Mouse (Mus musculus) heart, embryonic 13.5 days (tissue): ENCODE data around the gene Rasl10b. TPM values are rescaled to one million over a fixed set of nuclear protein-coding genes. Genes with fewer than 3 reads are reported as not detected.

ENCODE experiments used
- ATAC-seq: fragments of 200-750 bp; cut with Nextera tagmentation; 2 replicates; pipeline ENCODE4 v1.8.0; 2017; ENCODE audit warnings: moderate TSS enrichment; ENCODE audit not compliant: insufficient number of reproducible peaks, low FRiP score, low TSS enrichment; ENCODE audit errors: extremely low read depth
- H3K27ac ChIP-seq: fragments of 300-500 bp; sonication (generic); replicated peaks from 2 replicates; pipeline ENCODE4 v1.5.1; 2015; ENCODE audit warnings: moderate library complexity, mild to moderate bottlenecking, inconsistent platforms
- H3K27me3 ChIP-seq: fragments of 300-500 bp; sonication (generic); replicated peaks from 2 replicates; pipeline ENCODE4 v1.6.1; 2015; ENCODE audit warnings: mild to moderate bottlenecking, inconsistent platforms
- H3K36me3 ChIP-seq: fragments of 300-500 bp; sonication (generic); 2 replicates; pipeline ENCODE4 v1.6.1; 2015; ENCODE audit warnings: mild to moderate bottlenecking, inconsistent platforms
- H3K4me1 ChIP-seq: fragments of 300-500 bp; sonication (generic); 2 replicates; pipeline ENCODE4 v1.6.1; 2015; ENCODE audit warnings: inconsistent platforms
- H3K4me2 ChIP-seq: fragments of 300-500 bp; sonication (generic); 2 replicates; pipeline ENCODE4 v1.6.1; 2015; ENCODE audit warnings: inconsistent platforms, mild to moderate bottlenecking, moderate library complexity
- H3K4me3 ChIP-seq: fragments of 300-500 bp; sonication (generic); 2 replicates; pipeline ENCODE4 v1.5.1; 2015; ENCODE audit warnings: moderate library complexity, mild to moderate bottlenecking, inconsistent platforms
- H3K9ac ChIP-seq: fragments of 300-500 bp; sonication (generic); 2 replicates; pipeline ENCODE4 v1.6.1; 2015; ENCODE audit warnings: inconsistent platforms, mild to moderate bottlenecking, moderate library complexity
- H3K9me3 ChIP-seq: fragments of 300-500 bp; sonication (generic); 2 replicates; pipeline ENCODE4 v1.6.1; 2016; ENCODE audit warnings: inconsistent platforms
- WGBS: fragments of 180-500 bp; shearing (Covaris S2); methylation state at CpG from one replicate; pipeline ENCODE4 v1.1.7; 2015; ENCODE audit warnings: mixed read lengths; 5-methylcytosine and 5-hydroxymethylcytosine counted together
- polyA plus RNA-seq: library from polyadenylated mRNA; unstranded; fragments of >200 nt; fragmentation: Nextera tagmentation; extraction: Ambion mirVana; gene quantifications from 2 replicates; pipeline ENCODE4 v1.2.1, GENCODE M21; 2015

The Rasl10b gene
- polyA plus RNA-seq, 1 experiment from 2014 or later = 7.2 TPM

- Histone ChIP-seq H3K27ac (peak overlapping the region; percentile 45; the same call in 1 of the 2 replicates), H3K9ac (no peak overlapping the region)
- 55% methylated on average over 2 of the region's 2 CpGs for WGBS
These were observed 23.6 kb downstream of the Rasl10b start for GRCm38 (mm10) chr11:83432533-83432932.

DNA sequence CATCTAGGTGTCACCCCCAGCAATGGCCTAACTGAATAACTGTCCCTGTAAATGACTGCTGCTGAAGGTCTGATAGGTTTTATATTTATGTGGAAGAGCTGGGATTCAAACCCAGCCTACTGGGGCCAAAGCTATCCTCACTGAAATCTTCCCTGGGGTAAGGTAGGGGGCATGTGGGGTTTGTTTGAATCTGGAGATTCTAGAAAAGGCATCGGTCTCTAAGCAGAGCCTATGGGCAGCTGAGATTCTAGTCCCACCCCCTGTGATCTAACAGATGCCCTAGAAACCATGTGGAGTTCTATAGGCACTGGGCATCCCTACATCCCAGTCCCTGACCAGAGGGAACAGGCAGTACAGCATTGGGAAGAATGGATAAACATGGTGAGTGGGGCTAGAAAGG lies 28.4 kb downstream of the Rasl10b start, which contains the start of gene 1700020L24Rik:
TSS of gene 1700020L24Rik (plus strand) at position 301 of the 400 bp plus-strand sequence.
- Histone ChIP-seq H3K27me3 (peaks cover 15% of the 10 kb centered on the region), H3K27ac (no peak within 1 kb of the TSS), H3K9me3 (no peaks in the 10 kb centered on the region), H3K36me3 (no peaks in the 10 kb centered on the region), H3K4me3 (no peak within 1 kb of the TSS), H3K4me1 (peaks cover 23% of the 10 kb centered on the region), H3K9ac (no peak within 1 kb of the TSS), H3K4me2 (no peak within 1 kb of the TSS)
- no peak for ATAC-seq
- 76% methylated on average over 1 of the region's 1 CpGs for WGBS

More at GRCm38 (mm10) chr11:83432533-83432932, 23.6 kb downstream of the Rasl10b start:
- Histone ChIP-seq H3K27me3 (peaks cover 20% of the 10 kb centered on the region), H3K9me3 (no peaks in the 10 kb centered on the region), H3K36me3 (no peaks in the 10 kb centered on the region), H3K4me3 (no peak overlapping the region), H3K4me1 (peaks cover 33% of the 10 kb centered on the region), H3K4me2 (no peak overlapping the region)
- ATAC-seq = no peak

DNA sequence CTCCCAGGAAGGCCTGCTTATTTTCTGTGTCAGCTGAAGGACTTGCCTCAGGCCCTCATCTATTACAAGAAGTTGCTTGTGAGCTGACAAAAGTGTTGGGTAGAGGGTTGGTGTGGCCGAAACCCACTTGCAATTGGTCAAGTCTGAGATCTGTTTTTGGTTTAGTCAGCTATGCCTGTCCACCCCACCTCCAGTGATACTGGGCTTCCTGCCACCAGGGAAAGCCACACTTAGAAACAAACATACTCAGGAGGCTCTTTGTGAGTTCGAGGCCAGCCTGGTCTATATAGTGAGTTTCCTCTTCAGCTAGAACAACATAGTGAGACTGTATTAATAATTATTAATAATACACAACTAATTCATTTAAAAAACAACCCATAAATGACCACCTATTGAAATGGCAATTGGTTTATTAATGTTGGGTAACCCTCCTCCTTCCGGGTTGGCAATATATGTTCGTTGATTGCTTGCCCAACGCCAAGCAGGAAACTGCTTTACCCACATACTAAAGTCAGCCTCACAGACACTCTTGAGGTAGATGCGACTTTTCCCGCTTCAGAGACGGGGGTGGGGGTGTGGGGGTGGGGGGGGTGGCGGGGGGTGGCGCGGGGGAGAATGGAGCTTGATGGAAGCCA lies 30.6 kb downstream of the Rasl10b start:
- peaks cover 38% of the 10 kb centered on the region for H3K4me1 ChIP-seq
- no peak for ATAC-seq
- 29% methylated on average over 11 of the region's 11 CpGs for WGBS
- H3K4me3 ChIP-seq = peak overlapping the region; percentile 73
- no peaks in the 10 kb centered on the region for H3K36me3 ChIP-seq
- peak overlapping the region; percentile 83 for H3K9ac ChIP-seq
- no peak overlapping the region for H3K27ac ChIP-seq
- peak overlapping the region; percentile 96 for H3K4me2 ChIP-seq
- H3K9me3 ChIP-seq = no peaks in the 10 kb centered on the region
- peaks cover 36% of the 10 kb centered on the region for H3K27me3 ChIP-seq

DNA sequence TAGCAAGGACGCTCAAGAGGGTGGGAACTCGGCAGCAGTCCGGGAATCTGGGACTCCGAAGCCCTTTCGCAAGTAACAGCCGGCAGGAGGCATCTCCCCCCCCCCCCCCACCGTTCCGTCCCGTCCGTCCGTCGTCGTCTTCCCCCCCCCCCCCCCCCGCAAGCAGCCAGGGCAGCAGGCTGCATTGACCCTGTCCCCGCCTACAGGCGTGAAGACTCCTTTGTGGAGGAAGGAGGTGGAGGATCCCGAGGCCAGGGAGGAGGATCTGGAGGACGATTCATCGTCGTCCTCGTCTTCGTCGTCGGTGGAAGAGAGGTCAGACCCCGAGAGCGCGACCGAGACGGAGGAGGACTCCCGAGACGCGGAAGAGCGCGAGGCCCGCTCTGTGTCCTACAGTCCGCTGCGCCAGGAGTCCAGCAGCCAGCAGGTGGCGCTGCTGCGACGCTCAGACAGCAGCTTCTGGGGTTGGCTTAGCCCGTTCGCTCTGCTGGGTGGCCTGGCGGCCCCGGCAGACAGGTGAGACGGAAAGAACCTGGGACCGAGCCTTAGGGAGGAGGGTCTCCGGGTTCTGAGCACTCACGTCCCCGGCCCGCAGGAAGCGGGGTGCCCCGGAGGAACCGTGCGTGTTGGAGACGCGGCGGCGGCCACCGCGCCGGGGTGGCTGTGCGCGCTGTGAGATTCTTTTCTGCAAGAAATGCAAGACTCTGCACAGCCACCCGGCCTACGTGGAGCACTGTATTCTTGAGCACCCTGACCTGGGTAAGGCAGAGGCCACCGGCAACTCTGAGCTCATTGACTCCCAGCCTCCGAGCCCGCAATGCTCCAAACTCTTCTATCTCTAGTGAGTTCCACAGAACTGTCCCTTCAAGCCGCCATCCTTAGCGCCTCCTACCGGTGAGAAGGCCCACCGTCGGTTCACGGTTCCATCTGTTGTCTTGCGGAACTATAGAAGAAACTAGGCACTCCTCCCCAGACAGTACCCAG lies 31.4 kb downstream of the Rasl10b start:
- under 1% methylated on average over 66 of the region's 75 CpGs for WGBS
- H3K27me3 ChIP-seq = peaks cover 45% of the 10 kb centered on the region
- peaks cover 44% of the 10 kb centered on the region for H3K4me1 ChIP-seq
- H3K4me2 ChIP-seq = peak overlapping the region; percentile 96
- H3K9me3 ChIP-seq = no peaks in the 10 kb centered on the region
- no peaks in the 10 kb centered on the region for H3K36me3 ChIP-seq
- peak overlapping the region; percentile 83 for H3K9ac ChIP-seq
- H3K27ac ChIP-seq = peak overlapping the region; percentile 79
- ATAC-seq = peak; percentile 85
- H3K4me3 ChIP-seq = peak overlapping the region; percentile 73

DNA sequence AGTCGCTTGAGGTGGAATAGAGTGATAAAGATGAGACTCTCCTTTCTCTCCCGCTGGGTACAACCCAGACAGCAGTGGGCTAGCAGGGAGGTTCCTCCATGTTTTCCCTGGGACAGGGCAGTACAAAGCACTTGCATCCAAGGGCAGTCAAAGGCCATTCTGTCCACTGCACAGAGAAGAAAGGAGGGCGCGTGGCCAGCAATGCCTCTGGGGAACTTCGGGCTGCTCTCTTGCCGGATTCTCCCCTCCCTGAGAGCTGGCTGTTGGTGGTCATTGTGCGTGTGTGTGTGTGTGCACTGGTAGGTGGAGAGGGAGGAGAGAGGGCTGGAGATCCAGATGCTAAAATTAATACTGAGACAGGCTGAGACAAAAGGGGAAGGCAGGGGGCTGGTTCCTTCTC lies 32.3 kb downstream of the Rasl10b start:
- Histone ChIP-seq H3K36me3 (no peaks in the 10 kb centered on the region), H3K27me3 (peaks cover 52% of the 10 kb centered on the region), H3K9ac (peak overlapping the region; percentile 83), H3K9me3 (no peaks in the 10 kb centered on the region), H3K27ac (peak overlapping the region; percentile 79), H3K4me3 (peak overlapping the region; percentile 73), H3K4me2 (peak overlapping the region; percentile 96), H3K4me1 (peaks cover 44% of the 10 kb centered on the region)
- WGBS = 28% methylated on average over 7 of the region's 7 CpGs
- ATAC-seq = no peak

GRCm38 (mm10) chr11:83442596-83443267 lies 33.8 kb downstream of the Rasl10b start:
- Histone ChIP-seq H3K27ac (no peak overlapping the region), H3K27me3 (peaks cover 57% of the 10 kb centered on the region), H3K36me3 (no peaks in the 10 kb centered on the region), H3K4me1 (peaks cover 57% of the 10 kb centered on the region), H3K9me3 (no peaks in the 10 kb centered on the region), H3K4me3 (peak overlapping the region; percentile 36), H3K9ac (peak overlapping the region; percentile 56), H3K4me2 (peak overlapping the region; percentile 68)
- ATAC-seq = no peak
- WGBS = 12% methylated on average over 29 of the region's 29 CpGs

GRCm38 (mm10) chr11:83443824-83444223 lies 34.9 kb downstream of the Rasl10b start:
- Histone ChIP-seq H3K9ac (no peak overlapping the region; the same call in 1 of the 2 replicates), H3K4me2 (0 out of 2 replicates have a peak overlapping the region, but pooled peaks have one; percentile 7), H3K27me3 (peaks cover 57% of the 10 kb centered on the region), H3K36me3 (no peaks in the 10 kb centered on the region), H3K4me1 (peaks cover 68% of the 10 kb centered on the region), H3K4me3 (no peak overlapping the region), H3K27ac (no peak overlapping the region), H3K9me3 (no peaks in the 10 kb centered on the region)
- no peak for ATAC-seq
- WGBS = 3% methylated on average over 7 of the region's 7 CpGs

GRCm38 (mm10) chr11:83445001-83445400 lies 36.1 kb downstream of the Rasl10b start:
- ATAC-seq = no peak
- H3K36me3 ChIP-seq = no peaks in the 10 kb centered on the region
- H3K27ac ChIP-seq = no peak overlapping the region
- peak overlapping the region; percentile 62 for H3K4me2 ChIP-seq
- H3K4me1 ChIP-seq = peaks cover 79% of the 10 kb centered on the region
- no peaks in the 10 kb centered on the region for H3K9me3 ChIP-seq
- peaks cover 57% of the 10 kb centered on the region for H3K27me3 ChIP-seq
- 24% methylated on average over 19 of the region's 19 CpGs for WGBS
- peak overlapping the region; percentile 67 for H3K9ac ChIP-seq
- peak overlapping the region; percentile 37 for H3K4me3 ChIP-seq

DNA sequence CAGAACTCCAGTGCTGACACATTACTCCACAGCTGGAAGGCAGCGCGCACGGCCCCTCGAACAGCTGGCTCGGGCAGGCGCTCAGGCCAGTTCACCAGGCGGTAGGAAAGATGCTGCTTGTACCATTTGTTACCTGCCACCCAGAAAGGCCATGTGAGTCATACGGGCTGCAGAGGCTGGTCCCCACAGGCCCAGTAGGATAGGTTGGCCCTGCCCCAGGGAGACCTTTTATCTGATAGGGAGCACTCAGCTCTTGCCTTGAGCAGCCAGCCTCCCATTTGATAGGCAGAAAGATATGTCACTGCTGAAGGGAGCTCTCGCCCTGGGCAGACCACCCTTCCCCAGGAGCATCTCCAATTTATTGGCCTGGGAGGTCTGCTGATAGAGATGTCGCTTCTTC lies 38.7 kb downstream of the Rasl10b start:
- peak overlapping the region; percentile 41; the same call in 1 of the 2 replicates for H3K9ac ChIP-seq
- no peak overlapping the region for H3K4me3 ChIP-seq
- H3K4me1 ChIP-seq = peaks cover 64% of the 10 kb centered on the region
- H3K9me3 ChIP-seq = no peaks in the 10 kb centered on the region
- H3K27me3 ChIP-seq = peaks cover 48% of the 10 kb centered on the region
- H3K4me2 ChIP-seq = no peak overlapping the region
- ATAC-seq = no peak
- 69% methylated on average over 10 of the region's 10 CpGs for WGBS
- 0 out of 2 replicates have a peak, but pooled peaks cover 3% of the 10 kb centered on the region for H3K36me3 ChIP-seq
- H3K27ac ChIP-seq = peak overlapping the region; percentile 75

- Histone ChIP-seq H3K9me3 (no peaks in the 10 kb centered on the region), H3K27me3 (peaks cover 42% of the 10 kb centered on the region), H3K4me2 (peak overlapping the region; percentile 16; the same call in 1 of the 2 replicates), H3K36me3 (0 out of 2 replicates have a peak, but pooled peaks cover 3% of the 10 kb centered on the region), H3K4me3 (no peak overlapping the region), H3K27ac (peak overlapping the region; percentile 75), H3K4me1 (peaks cover 58% of the 10 kb centered on the region), H3K9ac (peak overlapping the region; percentile 41)
- ATAC-seq = no peak
- WGBS = 29% methylated on average over 16 of the region's 16 CpGs
These were observed 39.3 kb downstream of the Rasl10b start for GRCm38 (mm10) chr11:83448021-83448926.
